Mouse (Mus musculus): ENCODE results near the gene Abhd4.
"Not testable (repeated sequence)": the region's sequence is repeated elsewhere in the genome, so short reads cannot be mapped to it uniquely, and the experiment has no call there.

Abhd4 gene

GRCm38 (mm10) chr14:54221641-54222040 is 32.3 kb upstream of the Abhd4 start:
- peak in 1 of 2 experiments; percentile 34 for DNase-seq (ENCODE audit: inconsistent age in 2 of 2, low spot score in 1 of 2)

- peak; percentile 79 to 91 for DNase-seq (ENCODE audit: inconsistent age in 2 of 2, low spot score in 1 of 2)
These were observed 31.7 kb upstream of the Abhd4 start for GRCm38 (mm10) chr14:54222289-54222727.

- peak in 1 of 2 experiments; percentile 40 for DNase-seq (ENCODE audit: inconsistent age in 2 of 2, low spot score in 1 of 2)
These were observed 30.5 kb upstream of the Abhd4 start for GRCm38 (mm10) chr14:54223315-54224063.

GRCm38 (mm10) chr14:54224064-54224417 is 29.9 kb upstream of the Abhd4 start:
- no peak for DNase-seq (ENCODE audit: inconsistent age in 2 of 2, low spot score in 1 of 2)

- peak; percentile 72 to 84 for DNase-seq (ENCODE audit: inconsistent age in 2 of 2, low spot score in 1 of 2)
These were observed 29.2 kb upstream of the Abhd4 start for GRCm38 (mm10) chr14:54224484-54225467.

GRCm38 (mm10) chr14:54225725-54226124 is 28.3 kb upstream of the Abhd4 start:
- no peak for DNase-seq (ENCODE audit: inconsistent age in 2 of 2, low spot score in 1 of 2)

- DNase-seq (ENCODE audit: inconsistent age in 2 of 2, low spot score in 1 of 2) = peak; percentile 54 to 76
These were observed 26.8 kb upstream of the Abhd4 start for GRCm38 (mm10) chr14:54226911-54227811.

GRCm38 (mm10) chr14:54227911-54228451 is 26.0 kb upstream of the Abhd4 start:
- DNase-seq (ENCODE audit: inconsistent age in 2 of 2, low spot score in 1 of 2) = peak; percentile 78 to 91

- DNase-seq (ENCODE audit: inconsistent age in 2 of 2, low spot score in 1 of 2) = no peak
These were observed 25.5 kb upstream of the Abhd4 start for GRCm38 (mm10) chr14:54228501-54228900.

- no peak for DNase-seq (ENCODE audit: inconsistent age in 2 of 2, low spot score in 1 of 2)
These were observed 24.9 kb upstream of the Abhd4 start for GRCm38 (mm10) chr14:54228933-54229713.

- DNase-seq (ENCODE audit: inconsistent age in 2 of 2, low spot score in 1 of 2) = not testable (repeated sequence)
These were observed 24.1 kb upstream of the Abhd4 start for GRCm38 (mm10) chr14:54229849-54230248.

- no peak for DNase-seq (ENCODE audit: inconsistent age in 2 of 2, low spot score in 1 of 2)
These were observed 23.3 kb upstream of the Abhd4 start for GRCm38 (mm10) chr14:54230638-54231150.

GRCm38 (mm10) chr14:54231176-54231956 is 22.6 kb upstream of the Abhd4 start:
- no peak for DNase-seq (ENCODE audit: inconsistent age in 2 of 2, low spot score in 1 of 2)

GRCm38 (mm10) chr14:54232143-54232542 is 21.8 kb upstream of the Abhd4 start:
- no peak for DNase-seq (ENCODE audit: inconsistent age in 2 of 2, low spot score in 1 of 2)

- DNase-seq (ENCODE audit: inconsistent age in 2 of 2, low spot score in 1 of 2) = peak; percentile 58 to 80
These were observed 21.0 kb upstream of the Abhd4 start for GRCm38 (mm10) chr14:54232811-54233558.

- peak in 1 of 2 experiments; percentile 43 for DNase-seq (ENCODE audit: inconsistent age in 2 of 2, low spot score in 1 of 2)
These were observed 20.3 kb upstream of the Abhd4 start for GRCm38 (mm10) chr14:54233559-54234143.

GRCm38 (mm10) chr14:54234231-54235040 is 19.6 kb upstream of the Abhd4 start:
- DNase-seq (ENCODE audit: inconsistent age in 2 of 2, low spot score in 1 of 2) = no peak

Measured in adrenal gland, adult (tissue).